Mouse (Mus musculus) heart, adult 2 months (tissue): ENCODE data around the gene Dmgdh. TPM values are rescaled to one million over a fixed set of nuclear protein-coding genes. Genes with fewer than 3 reads are reported as not detected.

Experiments used
- DNase-seq, 2 experiments: peaks; one replicate each; pipeline ENCODE4 v3.0.0; 2021
- H3K27ac ChIP-seq: fragments of 200-600 bp; 2 replicates; pipeline ENCODE4 v1.8.1; 2022
- H3K27me3 ChIP-seq: fragments of 200-500 bp; 2 replicates; pipeline ENCODE4 v1.6.1; 2012; ENCODE audit warnings: mild to moderate bottlenecking, low read length, inconsistent platforms, mixed read lengths; ENCODE audit not compliant: control insufficient read depth, insufficient read depth
- H3K36me3 ChIP-seq: fragments of 200-500 bp; 2 replicates; pipeline ENCODE4 v1.6.1; 2012; ENCODE audit warnings: low read length, inconsistent platforms; ENCODE audit not compliant: control insufficient read depth, insufficient read depth
- H3K4me1 ChIP-seq: fragments of 200-500 bp; 2 replicates; pipeline ENCODE4 v1.6.1; 2011; ENCODE audit warnings: low read length; ENCODE audit not compliant: control insufficient read depth, insufficient read depth
- H3K4me3 ChIP-seq: fragments of 200-600 bp; 2 replicates; pipeline ENCODE4 v1.8.1; 2022
- H3K79me2 ChIP-seq: fragments of 200-500 bp; replicated peaks from 2 replicates; pipeline ENCODE4 v1.6.1; 2012; ENCODE audit warnings: mild to moderate bottlenecking, inconsistent platforms, low read length, moderate library complexity, mixed read lengths; ENCODE audit not compliant: control insufficient read depth, insufficient read depth
- H3K9ac ChIP-seq: fragments of 200-500 bp; 2 replicates; pipeline ENCODE4 v1.6.1; 2012; ENCODE audit warnings: low read depth, mild to moderate bottlenecking, control low read depth, inconsistent platforms, low read length, mixed read lengths
- CTCF ChIP-seq: fragments of 200-600 bp; IDR thresholded peaks from 2 replicates; pipeline ENCODE4 v1.8.1; 2022; ENCODE audit warnings: antibody characterized with exemption, mild to moderate bottlenecking, moderate library complexity
- EP300 ChIP-seq: fragments of 200-500 bp; IDR thresholded peaks from 2 replicates; pipeline ENCODE4 v1.6.1; 2011; ENCODE audit warnings: low read depth, low read length, control low read depth; ENCODE audit not compliant: insufficient read depth
- POLR2A ChIP-seq: fragments of 200-500 bp; IDR thresholded peaks from 2 replicates; pipeline ENCODE4 v1.6.1; 2011; ENCODE audit warnings: mild to moderate bottlenecking, low read depth, low read length, control low read depth; ENCODE audit not compliant: insufficient read depth
- WGBS: fragments of 180-500 bp; shearing (Covaris S2); methylation state at CpG from one replicate; pipeline ENCODE4 v1.1.7; 2018; 5-methylcytosine and 5-hydroxymethylcytosine counted together
- intact Hi-C: fragments of 180-260 bp; cut with DNase I; formaldehyde crosslinking; loops from one replicate; pipeline ENCODE4 v1.15.1; 2025
- polyA plus RNA-seq: library from polyadenylated mRNA; depleted of rRNA; stranded (reverse); fragments of >200 nt; gene quantifications from 2 replicates; pipeline ENCODE4 v1.2.3, GENCODE M21; 2012
- total RNA-seq, 2 experiments: library from RNA; stranded (reverse); gene quantifications; 2 replicates each; pipeline ENCODE4 v1.2.3; 2021

Gene Dmgdh
- total and polyA plus RNA-seq, 3 experiments: not detected

DNA sequence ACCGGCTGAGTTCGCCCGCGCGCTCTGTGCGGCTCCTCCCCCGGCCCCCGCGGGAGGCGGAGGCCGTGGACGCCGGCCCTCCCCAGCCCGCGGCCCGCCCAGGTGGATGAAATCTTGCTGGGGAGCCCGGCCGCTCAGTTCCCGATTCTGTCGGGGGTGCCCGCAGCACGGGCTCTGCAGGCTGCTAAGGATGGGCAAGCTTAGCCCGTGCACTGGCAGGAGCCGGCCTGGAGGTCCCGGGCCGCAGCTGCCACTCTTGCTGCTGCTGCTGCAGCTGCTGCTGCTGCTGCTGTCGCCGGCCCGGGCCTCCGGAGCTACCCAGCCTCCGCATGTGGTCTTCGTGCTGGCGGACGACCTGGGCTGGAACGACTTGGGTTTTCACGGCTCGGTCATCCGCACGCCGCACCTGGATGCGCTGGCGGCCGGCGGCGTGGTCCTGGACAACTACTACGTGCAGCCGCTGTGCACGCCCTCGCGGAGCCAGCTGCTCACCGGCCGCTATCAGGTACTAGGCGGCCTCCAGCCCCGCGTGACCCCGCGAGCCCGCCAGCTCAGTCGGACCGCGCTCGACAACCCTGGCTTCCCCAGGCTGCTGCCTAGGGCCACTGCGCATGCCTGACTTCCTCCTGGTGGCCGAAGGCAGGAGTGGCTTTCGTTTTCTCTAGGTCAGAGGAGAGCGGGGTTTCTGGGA lies 97.5 kb downstream of the Dmgdh start, which contains the start of gene Arsb:
Arsb (plus strand) TSS at position 43 of the 691 bp plus-strand sequence.
- H3K27ac ChIP-seq: peak within 1 kb of the TSS; percentile 93
- WGBS: 1% methylated on average over 66 of the region's 66 CpGs

GRCm38 (mm10) chr13:93772279-93772636 lies 98.0 kb downstream of the Dmgdh start:
- Histone ChIP-seq H3K27me3 (no peaks in the 10 kb centered on the region), H3K79me2 (no peaks in the 10 kb centered on the region), H3K4me1 (peaks cover 2% of the 10 kb centered on the region), H3K36me3 (no peaks in the 10 kb centered on the region), H3K4me3 (peak overlapping the region; percentile 74), H3K9ac (peak overlapping the region; percentile 97), H3K27ac (peak overlapping the region; percentile 93)
- 12% methylated on average over 8 of the region's 8 CpGs for WGBS
- intact Hi-C loops: loop anchor here (5.0 kb wide), 2 partner anchors 160 to 585 kb away; partner anchors contain the start of gene Ap3b1
- no peak for TF ChIP-seq EP300
- TF ChIP-seq CTCF: no peak; the same call in 1 of the 2 replicates
- no peak for TF ChIP-seq POLR2A
- no peak for DNase-seq

More for the DNA sequence above, 97.5 kb downstream of the Dmgdh start, which contains the start of gene Arsb:
- TF ChIP-seq CTCF (peak; percentile 87), POLR2A (peak; percentile 74), EP300 (no peak)
- peak; percentile 87 to 91 for DNase-seq
- Histone ChIP-seq H3K4me3 (peak within 1 kb of the TSS; percentile 74), H3K9ac (peak within 1 kb of the TSS; percentile 97), H3K27me3 (no peaks in the 10 kb centered on the region), H3K36me3 (no peaks in the 10 kb centered on the region), H3K4me1 (peaks cover 2% of the 10 kb centered on the region), H3K79me2 (no peaks in the 10 kb centered on the region)
- intact Hi-C loops: loop anchor here (5.0 kb wide), 2 partner anchors 161 to 586 kb away; partner anchors contain the start of gene Ap3b1

DNA sequence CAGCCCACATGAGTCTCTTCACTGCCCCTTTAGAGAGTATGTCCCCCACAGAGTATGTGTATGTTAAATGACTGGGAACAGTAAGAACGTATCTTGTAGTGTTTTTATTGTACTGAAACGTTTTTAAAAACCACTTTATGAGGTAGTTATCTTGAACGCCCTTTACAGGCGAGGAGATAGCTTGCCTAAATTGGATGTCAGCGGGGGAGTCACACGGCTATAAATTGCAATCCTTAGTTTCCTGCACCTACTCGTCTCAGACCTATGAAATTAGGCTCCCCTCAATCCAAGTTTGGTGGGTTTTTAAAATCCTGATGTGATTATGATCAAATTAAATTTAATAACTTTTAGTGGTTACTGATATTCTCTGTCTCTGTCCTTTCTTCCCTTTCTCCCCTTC lies 98.6 kb downstream of the Dmgdh start:
- peaks cover 2% of the 10 kb centered on the region for H3K4me1 ChIP-seq
- 60% methylated on average over 7 of the region's 7 CpGs for WGBS
- no peak overlapping the region; the same call in 1 of the 2 replicates for H3K4me3 ChIP-seq

GRCm38 (mm10) chr13:93773704-93774315 lies 99.6 kb downstream of the Dmgdh start:
- H3K27me3 ChIP-seq: no peaks in the 10 kb centered on the region
- H3K4me3 ChIP-seq: no peak overlapping the region
- peaks cover 2% of the 10 kb centered on the region for H3K4me1 ChIP-seq
- H3K9ac ChIP-seq: no peak overlapping the region
- intact Hi-C loops: loop anchor here (5.0 kb wide), 2 partner anchors 158 to 583 kb away; partner anchors contain the start of gene Ap3b1
- no peak overlapping the region for H3K27ac ChIP-seq
- WGBS: 79% methylated on average over 7 of the region's 7 CpGs
- TF ChIP-seq CTCF (no peak), EP300 (no peak), POLR2A (no peak)
- H3K79me2 ChIP-seq: no peaks in the 10 kb centered on the region
- DNase-seq: no peak
- no peaks in the 10 kb centered on the region for H3K36me3 ChIP-seq

More for the DNA sequence above, 98.6 kb downstream of the Dmgdh start:
- no peak for DNase-seq
- peak overlapping the region; percentile 93; the same call in 1 of the 2 replicates for H3K27ac ChIP-seq
- intact Hi-C loops: loop anchor here (5.0 kb wide), 2 partner anchors 159 to 584 kb away; partner anchors contain the start of gene Ap3b1
- H3K9ac ChIP-seq: no peak overlapping the region
- no peaks in the 10 kb centered on the region for H3K79me2 ChIP-seq
- no peaks in the 10 kb centered on the region for H3K36me3 ChIP-seq
- H3K27me3 ChIP-seq: no peaks in the 10 kb centered on the region
- TF ChIP-seq POLR2A (no peak), CTCF (no peak), EP300 (no peak)

DNA sequence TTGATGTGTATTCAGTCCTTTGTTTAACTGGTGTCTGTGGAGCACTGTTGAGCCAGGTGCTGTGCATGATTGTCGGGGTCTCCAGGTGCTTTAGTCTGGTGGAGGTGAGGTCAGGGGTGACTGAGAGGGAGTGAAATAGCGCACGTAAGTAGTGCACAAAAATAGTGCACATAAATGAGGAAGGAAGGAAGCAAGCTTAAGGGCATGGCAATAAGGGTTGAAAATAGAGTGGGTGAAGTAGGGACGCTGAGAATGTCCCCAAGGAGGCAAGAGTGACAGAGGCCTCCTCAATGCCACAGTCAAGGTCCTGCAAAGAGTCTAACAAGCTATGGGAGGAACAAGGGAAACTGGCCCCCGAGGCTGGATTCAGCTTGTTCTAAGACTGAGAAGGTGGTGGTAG lies 108.6 kb downstream of the Dmgdh start:
- DNase-seq: no peak
- no peak overlapping the region for H3K9ac ChIP-seq
- intact Hi-C loops: no loop called here
- no peaks in the 10 kb centered on the region for H3K27me3 ChIP-seq
- H3K36me3 ChIP-seq: no peaks in the 10 kb centered on the region
- no peak overlapping the region for H3K27ac ChIP-seq
- no peak overlapping the region for H3K4me3 ChIP-seq
- no peaks in the 10 kb centered on the region for H3K79me2 ChIP-seq
- TF ChIP-seq POLR2A: no peak
- no peak for TF ChIP-seq EP300
- TF ChIP-seq CTCF: no peak
- peaks cover 2% of the 10 kb centered on the region for H3K4me1 ChIP-seq
- 65% methylated on average over 5 of the region's 5 CpGs for WGBS
